Mouse (Mus musculus): ENCODE measurements around the gene Gm33815. TPM values are rescaled to one million over a fixed set of nuclear protein-coding genes. Genes with fewer than 3 reads are reported as not detected.
"Not testable (repeated sequence)": the region's sequence is repeated elsewhere in the genome, so short reads cannot be mapped to it uniquely, and the experiment has no call there.

The Gm33815 gene
- total RNA-seq (2022), result not detected

DNA sequence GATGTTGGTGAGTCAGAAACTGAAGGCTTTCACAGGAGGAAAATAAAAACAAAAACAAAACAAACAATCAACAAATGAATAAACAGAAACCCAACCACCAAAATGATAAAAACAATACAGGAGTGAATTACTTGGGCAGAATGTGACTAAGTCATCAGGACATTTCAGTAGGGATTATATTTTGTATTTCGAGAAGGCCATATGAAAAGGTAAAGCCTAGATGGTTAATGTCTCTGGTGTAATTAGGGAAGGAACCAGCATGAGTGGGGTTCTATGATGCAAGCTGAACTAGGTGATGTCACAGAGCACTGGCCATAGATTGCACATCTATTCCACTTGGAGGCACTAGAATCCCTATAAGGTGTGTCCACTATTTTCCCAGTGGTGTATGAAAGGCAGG is at the start of gene Gm33815:
Gene Gm33815 (plus strand): TSS at position 301 of the 400 bp plus-strand sequence.
- DNase-seq (ENCODE audit: low spot score in 2 of 2), result not testable (repeated sequence)
